Mouse (Mus musculus): ENCODE measurements around the gene Scn8a.

The Scn8a gene

DNA sequence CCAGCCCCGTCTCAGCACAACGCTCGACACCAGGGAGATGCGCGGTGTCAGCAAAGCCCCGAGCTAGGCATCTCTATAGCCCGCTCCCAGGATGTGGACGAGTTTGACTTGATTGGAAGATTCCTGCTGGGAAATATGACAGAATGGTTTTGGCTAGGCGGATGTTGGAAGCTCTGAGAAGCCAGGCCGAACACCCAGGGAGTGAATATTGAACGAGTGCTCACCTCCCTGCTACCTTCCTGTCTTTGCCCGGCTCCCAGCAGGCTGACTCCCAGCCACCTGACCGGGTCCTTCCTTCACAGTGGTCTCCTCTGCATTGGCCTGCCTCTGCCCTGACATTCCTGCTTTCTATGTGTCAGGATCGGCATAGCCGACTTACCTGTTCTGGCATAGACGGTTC is 85.1 kb downstream of the Scn8a start:
- DNase-seq (ENCODE audit: low spot score): no peak

DNA sequence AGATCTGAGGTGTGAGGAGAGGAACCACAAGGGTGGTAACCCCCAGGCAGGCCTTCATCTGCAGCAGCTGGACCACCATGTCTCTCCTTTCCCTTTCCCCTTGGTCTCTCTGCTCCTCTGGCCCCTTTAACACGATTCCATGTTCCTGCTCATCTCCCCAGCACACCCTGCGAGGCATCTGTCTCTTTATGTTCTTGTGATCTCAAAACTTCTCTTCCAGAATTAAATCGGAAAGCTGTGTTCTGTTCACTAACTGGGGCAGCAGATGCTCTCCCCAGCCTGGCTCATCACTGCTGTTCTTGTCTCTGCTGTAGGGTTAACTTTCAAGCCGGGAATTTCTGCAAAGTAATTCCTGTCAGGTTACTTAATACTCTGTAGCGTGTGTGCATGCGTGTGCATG is 91.3 kb downstream of the Scn8a start:
- DNase-seq (ENCODE audit: low spot score): no peak

DNA sequence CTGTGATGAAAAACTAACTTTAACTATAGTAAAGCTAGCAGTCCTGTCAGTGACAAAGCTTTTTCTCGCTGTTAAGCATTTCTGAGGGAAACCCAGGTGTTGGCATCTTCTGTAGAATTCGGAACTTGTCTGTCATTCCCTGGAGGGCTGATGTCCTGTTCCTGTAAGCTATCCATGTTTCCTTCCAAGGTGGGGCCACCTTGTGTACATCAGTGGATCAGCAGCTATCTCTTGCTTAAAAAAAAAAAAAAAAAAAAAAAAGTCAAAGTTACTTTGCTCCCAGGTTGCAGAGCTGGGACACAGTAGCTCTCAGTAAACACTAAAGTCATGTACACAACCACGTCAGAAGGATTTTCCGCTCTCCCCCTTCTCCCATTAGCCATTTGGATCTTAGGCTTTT is 91.9 kb downstream of the Scn8a start:
- DNase-seq (ENCODE audit: low spot score): no peak

DNA sequence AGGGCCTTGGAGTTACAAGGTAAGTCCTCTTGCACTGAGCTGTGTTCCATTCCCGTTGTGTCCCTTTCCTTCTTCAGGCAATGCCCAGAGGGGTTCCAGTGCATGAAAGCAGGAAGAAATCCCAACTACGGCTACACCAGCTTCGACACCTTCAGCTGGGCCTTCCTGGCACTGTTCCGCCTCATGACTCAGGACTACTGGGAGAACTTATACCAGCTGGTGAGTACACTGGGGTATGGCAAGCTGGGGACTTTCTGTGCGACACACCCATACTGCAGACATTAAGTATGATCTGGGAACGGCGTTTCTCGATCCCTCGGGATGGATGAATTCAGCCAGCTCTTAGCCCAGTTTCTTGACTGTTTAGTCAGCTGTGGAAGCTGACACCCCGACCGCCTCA is 101.8 kb downstream of the Scn8a start:
- DNase-seq (ENCODE audit: low spot score): no peak

DNA sequence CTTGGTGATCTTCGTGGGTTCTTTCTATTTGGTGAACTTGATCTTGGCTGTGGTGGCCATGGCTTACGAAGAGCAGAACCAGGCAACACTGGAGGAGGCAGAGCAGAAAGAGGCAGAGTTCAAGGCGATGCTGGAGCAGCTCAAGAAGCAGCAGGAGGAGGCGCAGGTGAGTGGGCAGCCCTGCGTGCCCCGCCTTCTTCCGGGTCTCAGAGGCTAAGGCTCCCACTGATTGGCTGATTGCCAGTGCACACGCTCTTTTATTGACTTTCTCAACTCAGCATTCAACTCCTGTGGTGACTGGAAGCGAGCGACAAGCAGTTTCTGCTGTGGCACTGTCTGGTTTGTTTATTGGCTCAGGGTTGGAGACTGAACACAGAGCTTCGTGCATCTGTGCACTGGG is 103.1 kb downstream of the Scn8a start:
- DNase-seq (ENCODE audit: low spot score): no peak

DNA sequence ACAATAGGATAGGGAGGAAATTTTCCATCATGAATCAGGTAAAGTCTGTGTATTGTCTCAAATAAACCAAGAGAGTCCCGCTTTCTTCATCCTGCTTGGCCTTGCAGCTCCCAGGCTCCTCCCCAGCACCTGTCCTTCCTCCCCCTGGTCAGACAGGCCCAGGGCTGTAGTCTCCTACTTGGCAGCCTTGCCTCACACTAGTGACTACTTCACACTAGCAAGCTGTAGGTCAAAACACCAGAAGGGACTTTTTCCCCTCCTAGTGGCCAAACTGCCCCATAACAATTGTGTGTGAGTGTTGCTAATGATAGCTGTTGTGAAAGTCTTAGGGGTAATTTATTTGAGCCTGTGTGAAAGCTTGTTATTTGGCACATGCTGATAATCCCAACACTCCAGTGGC is 105.0 kb downstream of the Scn8a start:
- no peak for DNase-seq (ENCODE audit: low spot score)

DNA sequence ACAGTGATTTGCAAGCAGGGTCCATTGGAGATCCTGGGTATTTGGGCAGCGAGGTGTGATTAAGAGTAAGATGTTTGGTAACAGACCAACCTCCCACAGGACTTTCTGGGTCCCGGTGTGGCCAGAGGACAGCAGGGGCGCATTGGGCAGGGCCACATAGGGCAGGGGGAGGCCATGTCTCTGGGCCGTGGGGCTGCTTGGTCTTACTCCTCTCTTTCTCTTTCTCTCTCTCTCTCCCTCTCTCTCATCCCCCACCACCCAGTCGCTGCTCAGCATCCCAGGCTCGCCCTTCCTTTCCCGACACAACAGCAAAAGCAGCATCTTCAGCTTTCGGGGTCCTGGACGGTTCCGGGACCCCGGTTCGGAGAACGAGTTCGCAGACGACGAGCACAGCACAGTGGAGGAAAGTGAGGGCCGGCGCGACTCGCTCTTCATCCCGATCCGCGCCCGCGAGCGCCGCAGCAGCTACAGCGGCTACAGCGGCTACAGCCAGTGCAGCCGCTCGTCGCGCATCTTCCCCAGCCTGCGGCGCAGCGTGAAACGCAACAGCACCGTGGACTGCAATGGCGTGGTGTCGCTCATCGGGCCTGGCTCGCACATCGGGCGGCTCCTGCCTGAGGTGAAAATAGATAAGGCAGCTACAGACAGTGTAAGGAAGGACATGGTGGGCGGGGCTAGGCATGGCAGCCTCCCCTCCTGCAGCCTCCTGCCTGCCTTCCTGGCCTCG is 113.9 kb downstream of the Scn8a start:
- DNase-seq (ENCODE audit: low spot score): no peak

DNA sequence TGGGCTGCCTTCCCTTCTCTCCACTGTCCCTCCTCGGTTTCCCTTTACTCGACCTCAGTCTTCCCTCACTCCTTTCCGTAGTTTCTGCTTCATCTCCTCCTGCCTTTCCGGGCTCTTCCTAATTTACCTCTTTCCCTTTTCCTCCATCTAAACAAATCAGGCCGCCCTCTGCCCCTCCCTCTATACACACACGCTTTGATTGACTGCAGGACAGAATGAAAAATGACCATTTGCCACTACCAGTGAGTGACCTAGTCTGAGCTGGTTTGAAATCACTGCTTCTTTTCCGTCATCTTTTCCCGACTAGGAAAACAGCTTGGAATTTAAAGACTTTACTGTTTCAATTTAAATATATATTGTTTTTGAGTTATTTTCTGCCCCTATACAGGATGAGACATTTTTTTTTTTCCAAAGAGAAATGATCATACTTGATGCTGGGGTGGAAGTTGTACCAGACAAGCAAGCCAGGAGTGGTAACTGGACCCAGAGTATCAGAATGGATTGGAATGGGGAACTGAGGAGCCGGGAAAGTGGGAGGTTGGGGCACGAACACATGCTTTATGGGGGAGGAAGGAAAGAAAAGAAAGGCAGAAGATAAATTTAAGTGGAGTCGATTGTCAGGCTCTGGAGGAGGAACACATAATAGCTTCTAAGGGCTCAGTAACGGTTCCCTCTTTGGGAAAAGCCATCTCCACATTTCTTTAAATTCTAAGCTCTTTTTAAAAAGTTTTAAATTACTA is 114.7 kb downstream of the Scn8a start:
- no peak for DNase-seq (ENCODE audit: low spot score)

DNA sequence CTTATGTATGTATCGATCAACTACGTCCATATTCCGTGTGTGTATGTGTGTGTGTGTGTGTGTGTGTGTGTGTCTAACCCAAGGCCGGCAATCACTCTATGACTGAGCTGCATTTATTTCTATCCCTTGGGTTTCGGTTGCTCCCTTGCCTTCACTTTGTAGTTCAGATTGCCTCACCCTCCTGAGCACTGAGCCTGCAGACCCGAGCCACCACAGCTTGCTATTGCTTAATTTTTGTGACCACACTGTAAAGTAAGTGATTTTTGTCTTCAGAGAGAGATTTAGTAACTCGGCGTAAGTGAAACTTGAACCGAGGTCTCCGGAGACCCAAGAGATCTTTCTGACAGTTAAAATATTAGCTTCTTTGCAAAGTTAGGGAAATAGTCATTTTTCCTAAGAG is 116.8 kb downstream of the Scn8a start:
- DNase-seq (ENCODE audit: low spot score): no peak

DNA sequence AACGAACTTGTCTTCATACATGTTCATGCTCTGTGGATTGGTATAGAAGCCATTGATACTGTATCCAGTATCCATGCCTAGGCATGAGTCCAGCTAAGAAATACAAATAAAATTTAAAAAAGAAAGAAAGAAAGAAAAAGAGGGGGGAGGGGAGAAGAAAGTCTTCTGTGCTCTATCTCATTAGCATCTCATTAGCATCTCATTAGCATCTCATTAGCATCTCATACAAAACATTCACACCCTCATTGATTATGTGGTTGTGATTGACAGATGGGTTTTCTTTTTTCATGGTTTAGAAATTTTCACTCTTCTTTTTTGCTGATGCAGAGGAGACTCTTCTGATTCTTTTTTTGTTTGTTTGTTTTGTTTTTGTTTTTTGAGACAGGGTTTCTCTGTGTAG is 117.4 kb downstream of the Scn8a start:
- no peak for DNase-seq (ENCODE audit: low spot score)

DNA sequence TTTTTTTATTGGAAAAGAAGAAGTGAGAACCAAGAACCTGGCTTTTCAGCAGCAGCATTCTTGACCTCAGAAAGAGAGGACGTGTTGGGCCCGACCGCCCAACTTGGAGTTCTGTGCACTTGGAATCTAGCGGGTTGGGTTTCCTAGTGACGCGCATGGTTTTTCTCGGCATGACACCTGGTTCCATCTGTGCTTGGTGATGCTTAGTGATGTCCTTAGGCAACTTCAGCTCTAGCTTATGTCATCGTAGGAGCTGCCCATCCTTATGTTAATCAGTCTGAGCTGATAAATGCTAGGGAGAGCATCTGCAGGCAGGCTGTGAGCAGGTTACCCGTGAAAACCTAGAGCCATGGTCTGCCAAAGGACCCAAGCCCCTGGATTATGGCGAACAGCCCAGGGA is 120.6 kb downstream of the Scn8a start:
- no peak for DNase-seq (ENCODE audit: low spot score)

DNA sequence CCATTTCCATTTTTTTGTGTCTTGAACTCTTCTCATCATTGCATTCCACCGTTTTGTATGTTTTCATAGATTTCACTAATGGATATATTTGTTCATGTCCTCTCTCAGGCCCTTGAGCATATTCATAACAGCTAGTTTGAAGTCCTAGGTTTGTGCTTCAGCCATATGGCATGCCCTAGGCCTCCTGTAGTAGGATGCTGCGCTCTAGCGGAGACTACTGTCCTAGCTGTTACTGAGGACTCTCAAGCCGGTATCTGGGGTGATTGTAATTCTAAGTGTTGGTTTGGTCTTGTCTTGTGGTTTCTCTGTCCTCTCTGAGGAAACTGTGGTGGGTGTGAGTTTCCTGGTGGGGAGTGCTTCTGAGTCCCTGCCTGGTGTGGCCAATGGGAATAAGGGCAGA is 127.4 kb downstream of the Scn8a start:
- DNase-seq (ENCODE audit: low spot score): no peak

DNA sequence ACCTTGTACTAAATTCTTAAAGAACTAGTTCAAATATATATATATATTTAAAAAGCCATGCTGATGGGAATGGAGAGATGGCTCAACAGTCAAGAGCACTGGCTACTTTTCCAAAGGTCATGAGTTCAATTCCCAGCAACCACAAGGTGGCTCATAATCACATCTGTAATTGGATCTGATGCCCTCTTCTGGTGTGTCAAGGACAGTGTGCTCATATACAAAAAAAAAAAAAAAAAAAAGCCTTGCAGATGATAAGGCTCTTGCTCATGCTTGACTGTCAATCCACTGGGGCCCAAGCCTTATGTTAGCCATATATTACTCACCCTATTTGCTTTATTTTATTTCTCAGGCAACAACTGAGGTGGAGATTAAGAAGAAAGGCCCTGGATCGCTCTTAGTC is 132.0 kb downstream of the Scn8a start:
- DNase-seq (ENCODE audit: low spot score): no peak

DNA sequence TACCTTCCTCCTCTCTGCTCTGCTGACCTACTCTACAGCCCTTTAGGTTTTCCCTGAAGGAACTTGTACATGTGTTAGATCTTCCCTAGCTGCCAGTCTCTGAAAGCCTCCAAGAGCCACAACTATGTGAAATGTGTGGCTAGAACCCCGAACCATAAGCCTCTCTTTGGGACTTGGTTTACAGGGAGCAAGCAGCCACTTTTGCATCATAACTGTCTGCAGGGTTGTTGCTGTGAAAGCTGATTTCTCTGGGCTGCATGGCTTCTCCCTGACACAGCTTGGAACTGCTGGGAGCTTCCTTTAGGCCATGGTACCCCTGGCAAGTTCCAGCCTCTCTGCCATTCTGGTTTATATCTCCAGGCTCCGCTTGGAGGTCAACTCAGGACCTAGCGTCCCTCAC is 132.8 kb downstream of the Scn8a start:
- no peak for DNase-seq (ENCODE audit: low spot score)

DNA sequence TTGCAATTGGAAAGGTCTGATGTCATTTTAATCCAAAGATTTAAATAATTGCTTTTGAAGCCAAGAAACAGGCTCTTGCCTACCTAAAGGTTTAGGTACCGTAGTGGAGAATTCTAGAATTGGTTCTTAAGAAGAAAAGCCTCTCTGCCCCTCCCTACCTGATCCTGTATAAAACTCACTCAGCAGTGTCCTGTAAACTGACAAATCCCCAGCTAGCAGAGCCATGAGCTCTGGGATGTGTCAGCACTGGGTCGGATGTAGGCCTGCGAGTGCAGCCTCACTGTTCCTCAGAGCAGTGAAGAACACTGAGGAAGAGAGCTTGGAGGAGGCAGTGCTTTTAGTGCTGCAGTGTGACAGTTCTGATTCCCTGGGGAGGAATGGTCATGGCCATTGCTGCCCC is 134.9 kb downstream of the Scn8a start:
- DNase-seq (ENCODE audit: low spot score): no peak

DNA sequence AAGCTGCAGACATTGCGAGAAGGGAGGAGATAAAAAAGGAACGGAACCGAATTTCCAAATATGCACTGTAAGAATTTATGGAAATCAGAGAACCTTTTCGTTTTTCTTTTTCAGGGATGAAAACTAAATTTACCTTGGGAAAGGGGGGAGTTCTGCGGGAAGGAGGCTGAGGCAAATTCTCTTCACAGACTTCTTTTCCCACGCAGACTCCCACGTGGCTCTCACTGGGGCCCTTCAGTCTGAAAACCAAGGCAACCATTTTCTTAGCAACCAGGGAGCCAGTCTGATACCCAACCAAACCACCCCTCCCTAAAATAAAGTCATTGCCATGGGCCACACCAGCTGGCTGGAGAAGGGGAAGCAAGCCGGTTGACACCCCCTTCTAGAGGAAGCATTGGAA is 136.1 kb downstream of the Scn8a start:
- DNase-seq (ENCODE audit: low spot score): no peak

DNA sequence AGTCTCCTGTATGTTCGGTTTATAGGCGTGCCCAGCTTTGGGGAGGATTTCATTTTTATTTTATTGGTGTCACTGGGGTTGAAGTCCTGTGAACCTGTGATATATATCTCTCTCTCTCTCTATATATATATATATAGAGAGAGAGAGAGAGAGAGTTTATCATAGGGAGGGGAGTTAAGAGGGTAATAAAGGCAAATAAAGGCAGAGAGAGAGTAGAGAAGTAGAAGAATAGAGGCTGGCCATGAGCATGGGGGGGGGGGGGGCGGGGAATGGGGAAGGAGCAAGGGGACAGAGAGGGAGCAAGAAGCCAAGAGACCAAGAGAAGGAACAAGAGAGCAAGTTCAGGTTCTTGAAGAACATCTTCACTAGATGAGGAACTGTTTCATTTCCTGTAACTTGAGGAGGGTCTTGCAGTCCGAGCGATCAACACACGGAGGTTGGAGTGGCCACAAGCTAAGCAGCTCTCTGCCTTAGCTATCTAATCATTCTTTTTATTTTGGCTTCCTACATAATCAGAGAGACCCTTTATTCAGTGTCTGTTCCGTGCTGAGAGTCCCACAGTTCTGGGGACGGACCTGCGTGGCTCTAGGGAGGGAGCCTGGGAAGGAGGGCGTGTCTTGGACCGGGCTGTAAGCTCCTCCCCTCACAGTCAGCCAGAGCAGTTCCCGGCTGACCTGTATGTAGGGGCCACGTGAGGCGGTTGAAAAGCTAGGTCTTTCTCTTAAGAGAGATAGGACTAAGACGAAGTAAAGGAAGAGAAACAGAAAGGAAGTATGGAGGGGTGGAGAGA is 136.8 kb downstream of the Scn8a start:
- DNase-seq (ENCODE audit: low spot score): no peak

DNA sequence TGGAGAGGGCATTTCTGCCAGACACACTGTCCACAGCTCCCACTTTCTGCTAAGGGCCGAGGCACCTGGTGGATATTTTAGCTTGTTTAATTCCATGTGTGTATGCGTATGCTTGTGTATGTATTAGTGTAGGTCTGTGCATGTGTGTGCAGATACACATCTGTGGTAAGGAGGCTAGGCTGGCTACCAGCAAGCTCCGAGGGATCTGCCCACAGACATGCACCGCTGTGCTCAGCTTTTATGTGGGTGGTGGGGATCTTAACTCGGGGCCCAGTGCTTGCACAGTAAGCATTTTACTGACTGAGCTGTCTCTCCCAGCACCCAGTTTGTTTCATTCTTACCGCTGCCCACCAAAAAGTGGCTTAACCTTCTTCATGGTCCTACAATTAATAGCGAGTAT is 137.6 kb downstream of the Scn8a start:
- DNase-seq (ENCODE audit: low spot score): no peak

DNA sequence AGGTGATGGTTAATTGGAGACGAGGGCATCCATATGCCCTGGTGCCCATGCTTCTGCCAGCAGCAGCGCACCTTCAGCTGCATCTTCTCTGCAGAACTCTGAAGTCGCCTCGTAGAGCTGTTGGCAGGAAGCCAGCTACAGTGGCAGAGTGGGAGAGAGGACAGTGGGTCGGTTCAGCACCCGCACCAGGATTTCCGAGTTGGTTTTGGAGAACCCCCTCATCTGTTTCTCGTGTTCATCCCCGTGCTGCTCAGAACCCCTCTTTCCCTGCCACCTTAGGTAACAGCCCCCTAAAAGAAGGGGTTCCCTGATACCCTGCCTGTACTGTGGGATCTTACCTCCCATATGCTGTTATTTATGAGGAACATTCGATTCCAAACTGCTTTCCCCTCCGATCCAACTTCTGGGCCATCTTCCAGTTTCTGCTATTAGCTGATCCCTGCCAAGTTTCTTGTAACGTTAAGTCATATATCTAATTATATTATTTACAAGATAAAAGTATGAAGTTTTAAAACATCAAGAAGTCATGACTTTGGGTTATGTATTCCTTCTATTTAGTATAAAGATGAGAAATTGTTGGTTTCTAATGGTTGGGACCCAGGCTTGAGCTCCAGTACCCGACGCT is 138.8 kb downstream of the Scn8a start:
- no peak for DNase-seq (ENCODE audit: low spot score)

DNA sequence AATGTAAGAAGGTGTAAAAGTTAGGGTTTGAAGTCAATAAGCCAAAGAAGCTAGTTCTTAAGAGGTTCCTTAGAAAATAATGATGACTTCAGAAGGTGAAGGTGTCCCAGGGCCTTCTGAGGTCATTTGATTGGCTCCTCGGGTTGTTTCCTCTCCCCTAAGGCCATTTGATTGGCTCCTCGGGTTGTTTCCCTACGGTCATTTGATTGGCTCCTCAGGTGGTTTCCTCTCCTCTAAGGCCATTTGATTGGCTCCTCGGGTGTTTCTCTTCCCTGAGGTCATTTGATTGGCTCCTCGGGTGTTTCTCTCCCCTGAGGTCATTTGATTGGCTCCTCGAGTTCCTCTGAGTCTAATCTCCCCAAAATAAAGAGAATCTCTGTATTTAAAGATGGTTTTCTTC is 141.7 kb downstream of the Scn8a start:
- DNase-seq (ENCODE audit: low spot score): no peak

DNA sequence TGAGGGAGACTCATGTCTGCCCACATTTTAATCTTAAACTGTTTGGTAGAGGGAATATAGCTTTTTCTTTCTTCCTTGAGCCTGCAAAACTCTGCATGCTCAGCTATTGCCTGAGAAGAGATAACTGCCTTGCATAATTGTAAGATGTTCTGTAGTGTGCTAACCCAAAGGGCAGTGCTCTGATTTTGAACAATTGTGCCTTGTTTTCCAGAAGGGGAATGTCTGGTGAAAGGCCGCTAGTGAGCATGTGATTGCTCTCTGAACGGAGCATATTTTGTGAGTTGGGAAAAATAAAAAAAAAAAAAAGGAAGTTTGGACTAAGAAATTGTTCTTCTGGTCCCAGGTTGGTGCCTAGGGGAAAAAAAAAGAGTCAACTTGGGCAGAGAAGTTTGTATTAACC is 159.3 kb downstream of the Scn8a start:
- no peak for DNase-seq (ENCODE audit: low spot score)

DNA sequence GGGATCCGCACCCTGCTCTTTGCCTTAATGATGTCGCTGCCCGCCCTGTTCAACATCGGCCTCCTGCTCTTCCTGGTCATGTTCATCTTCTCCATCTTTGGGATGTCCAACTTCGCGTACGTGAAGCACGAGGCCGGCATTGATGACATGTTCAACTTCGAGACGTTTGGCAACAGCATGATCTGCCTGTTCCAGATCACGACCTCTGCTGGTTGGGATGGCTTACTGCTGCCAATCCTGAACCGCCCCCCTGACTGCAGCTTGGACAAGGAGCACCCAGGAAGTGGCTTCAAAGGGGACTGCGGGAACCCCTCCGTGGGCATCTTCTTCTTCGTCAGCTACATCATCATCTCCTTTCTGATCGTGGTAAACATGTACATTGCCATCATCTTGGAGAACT is 170.0 kb downstream of the Scn8a start:
- DNase-seq (ENCODE audit: low spot score): no peak

DNA sequence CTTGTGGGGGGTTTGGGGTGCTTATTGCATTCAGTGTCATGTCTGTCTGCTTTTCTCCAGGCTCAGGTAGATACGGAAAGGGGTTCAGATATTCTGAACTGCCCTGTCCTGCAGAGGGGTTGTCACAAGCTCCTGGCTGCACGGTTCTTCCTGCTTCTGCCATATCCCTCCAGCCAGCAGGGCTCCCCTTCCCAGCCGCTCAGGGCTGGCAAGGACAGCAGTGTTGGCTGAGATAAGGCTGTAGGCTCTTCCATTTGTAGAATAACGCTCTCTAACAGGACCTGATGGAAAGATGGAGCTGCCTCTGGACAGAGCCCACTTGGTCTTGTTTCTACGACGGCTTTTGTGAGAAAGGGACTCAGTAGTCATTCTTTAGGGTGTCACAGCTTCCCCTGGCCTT is 172.3 kb downstream of the Scn8a start:
- DNase-seq (ENCODE audit: low spot score): no peak
